Mouse (Mus musculus) hindbrain, embryonic 10.5 days (tissue): ENCODE measurements around the gene Agpat4. TPM values are rescaled to one million over a fixed set of nuclear protein-coding genes. Genes with fewer than 3 reads are reported as not detected.
"Not testable (repeated sequence)": the region's sequence is repeated elsewhere in the genome, so short reads cannot be mapped to it uniquely, and the experiment has no call there.

ENCODE experiments used
- DNase-seq: peaks from one replicate; pipeline ENCODE4 v3.0.0-alpha.2; 2017; ENCODE audit warnings: low spot score
- H3K27ac ChIP-seq: fragments of 300-500 bp; sonication (generic); 2 replicates; pipeline ENCODE4 v1.5.1; 2016; ENCODE audit warnings: mild to moderate bottlenecking, moderate library complexity
- H3K27me3 ChIP-seq: fragments of 300-500 bp; sonication (generic); 2 replicates; pipeline ENCODE4 v1.6.1; 2016; ENCODE audit warnings: mild to moderate bottlenecking; ENCODE audit not compliant: poor library complexity, insufficient read depth, severe bottlenecking
- H3K36me3 ChIP-seq: fragments of 300-500 bp; sonication (generic); 2 replicates; pipeline ENCODE4 v1.6.1; 2016; ENCODE audit warnings: mild to moderate bottlenecking, moderate library complexity
- H3K4me1 ChIP-seq: fragments of 300-500 bp; sonication (generic); replicated peaks from 2 replicates; pipeline ENCODE4 v1.6.1; 2016; ENCODE audit warnings: mild to moderate bottlenecking
- H3K4me3 ChIP-seq: fragments of 300-500 bp; sonication (generic); 2 replicates; pipeline ENCODE4 v1.5.1; 2016; ENCODE audit warnings: mild to moderate bottlenecking, moderate library complexity
- H3K9me3 ChIP-seq: fragments of 300-500 bp; sonication (generic); 2 replicates; pipeline ENCODE4 v1.6.1; 2016; ENCODE audit warnings: mild to moderate bottlenecking, moderate library complexity
- WGBS: fragments of 180-500 bp; shearing (Covaris S2); methylation state at CpG from one replicate; pipeline ENCODE4 v1.1.7; 2016; 5-methylcytosine and 5-hydroxymethylcytosine counted together
- polyA plus RNA-seq: library from polyadenylated mRNA; unstranded; fragments of >200 nt; fragmentation: Nextera tagmentation; extraction: Ambion mirVana; gene quantifications from 2 replicates; pipeline ENCODE4 v1.2.1, GENCODE M21; 2016

Gene Agpat4
- polyA plus RNA-seq, 1 experiment from 2014 or later: 44.4 TPM

DNA sequence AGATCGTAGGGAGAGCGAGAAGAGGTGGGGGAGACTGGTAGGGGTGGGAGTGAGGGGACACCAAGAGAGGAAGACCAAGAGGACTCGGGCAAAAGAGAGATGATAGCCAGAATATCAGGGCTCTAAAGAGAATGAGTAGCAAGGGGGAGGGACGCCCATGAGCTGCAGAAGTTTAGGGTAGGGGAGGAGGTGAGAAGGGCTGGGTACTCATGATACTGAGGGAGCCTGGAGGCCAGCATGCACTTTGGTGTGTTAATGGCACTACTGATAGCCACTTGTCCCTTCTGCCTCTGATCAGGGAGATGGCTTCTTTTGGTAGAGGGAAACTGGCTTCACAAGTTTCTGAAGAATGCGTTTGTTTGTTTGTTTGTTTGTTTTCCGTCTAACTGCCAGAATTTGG, 13.8 kb upstream of the Agpat4 start:
- no peak for DNase-seq
- WGBS: 90% methylated on average over 6 of the region's 6 CpGs
- Histone ChIP-seq H3K36me3 (no peaks in the 10 kb centered on the region), H3K9me3 (peaks cover 10% of the 10 kb centered on the region; the same call in 1 of the 2 replicates), H3K27ac (no peak overlapping the region), H3K4me1 (no peaks in the 10 kb centered on the region), H3K27me3 (no peaks in the 10 kb centered on the region), H3K4me3 (no peak overlapping the region)

DNA sequence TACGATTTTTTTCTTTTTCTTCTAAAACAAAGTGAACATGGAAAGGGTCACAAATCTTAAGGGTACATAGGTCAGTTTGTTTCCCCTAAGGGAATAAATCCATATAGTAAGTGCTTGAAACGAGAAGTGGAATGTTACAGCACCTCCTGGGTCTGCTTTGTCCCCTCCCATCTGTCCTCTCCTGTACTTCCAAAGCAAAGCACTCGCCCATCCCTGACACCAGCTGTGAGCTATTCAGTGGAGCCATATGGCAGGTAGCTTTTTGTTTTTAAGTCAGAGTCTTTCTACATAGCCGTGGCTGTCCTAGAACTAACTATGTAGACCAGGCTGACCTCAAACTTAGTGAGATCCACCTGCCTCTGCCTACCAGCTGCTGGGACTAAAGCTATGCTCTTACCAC, 12.2 kb upstream of the Agpat4 start:
- no peak for DNase-seq
- Histone ChIP-seq H3K4me1 (no peaks in the 10 kb centered on the region), H3K9me3 (peaks cover 3% of the 10 kb centered on the region; the same call in 1 of the 2 replicates), H3K27ac (no peak overlapping the region), H3K27me3 (no peaks in the 10 kb centered on the region), H3K4me3 (no peak overlapping the region), H3K36me3 (no peaks in the 10 kb centered on the region)
- 47% methylated on average over 4 of the region's 4 CpGs for WGBS

DNA sequence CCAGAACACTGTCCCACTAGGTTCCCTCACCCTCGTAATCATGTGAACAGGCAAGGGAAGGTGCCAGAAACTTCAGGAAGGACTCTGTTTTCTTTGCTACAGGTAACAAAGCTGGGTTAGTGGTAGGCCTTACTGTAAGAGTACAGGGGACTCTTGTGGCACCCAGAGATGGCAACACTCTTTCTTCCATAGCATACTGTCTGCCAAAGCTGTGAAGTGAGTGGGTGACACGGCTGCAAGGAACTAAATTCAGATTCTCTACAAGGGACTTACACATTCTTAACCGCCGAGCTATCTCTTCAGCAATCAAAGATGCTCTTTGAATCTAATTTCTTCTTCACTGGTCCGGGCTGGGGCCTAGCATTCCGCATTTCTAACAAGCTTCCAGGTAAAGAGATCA, 4.9 kb upstream of the Agpat4 start:
- 93% methylated on average over 6 of the region's 6 CpGs for WGBS
- Histone ChIP-seq H3K27me3 (no peaks in the 10 kb centered on the region), H3K27ac (no peak overlapping the region), H3K9me3 (no peaks in the 10 kb centered on the region), H3K4me3 (no peak overlapping the region), H3K4me1 (peaks cover 9% of the 10 kb centered on the region; the same call in 1 of the 2 replicates), H3K36me3 (no peaks in the 10 kb centered on the region)
- DNase-seq: no peak

GRCm38 (mm10) chr17:12115086-12115485, 3.4 kb upstream of the Agpat4 start:
- 71% methylated on average over 2 of the region's 2 CpGs for WGBS
- Histone ChIP-seq H3K9me3 (no peaks in the 10 kb centered on the region), H3K36me3 (no peaks in the 10 kb centered on the region), H3K27ac (no peak overlapping the region), H3K4me1 (peaks cover 11% of the 10 kb centered on the region), H3K4me3 (no peak overlapping the region), H3K27me3 (no peaks in the 10 kb centered on the region)
- DNase-seq: no peak

DNA sequence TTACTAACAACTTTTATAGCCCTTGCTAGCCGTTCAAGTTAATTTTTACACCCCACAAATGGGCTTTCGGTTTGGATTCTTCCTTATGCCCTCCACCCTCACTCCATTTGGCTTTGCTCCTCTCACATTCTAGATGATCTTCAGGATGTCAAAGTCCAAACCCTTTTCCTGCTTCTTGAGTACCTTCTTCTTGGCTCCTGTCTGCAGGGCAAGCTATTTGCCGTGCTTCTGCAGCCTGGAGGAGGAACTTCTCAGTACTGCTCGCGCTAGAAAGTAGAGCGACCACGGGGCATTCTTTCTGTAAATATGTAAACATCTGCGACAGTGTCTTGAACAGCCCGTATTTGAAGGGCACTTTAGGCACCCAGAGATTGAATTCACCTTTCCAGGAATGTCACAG, 373 bp upstream of the Agpat4 start:
- 10% methylated on average over 9 of the region's 9 CpGs for WGBS
- DNase-seq: no peak
- Histone ChIP-seq H3K9me3 (no peaks in the 10 kb centered on the region), H3K27ac (peak overlapping the region; percentile 97), H3K36me3 (0 out of 2 replicates have a peak, but pooled peaks cover 1% of the 10 kb centered on the region), H3K4me3 (peak overlapping the region; percentile 72), H3K4me1 (peaks cover 27% of the 10 kb centered on the region), H3K27me3 (no peaks in the 10 kb centered on the region)

DNA sequence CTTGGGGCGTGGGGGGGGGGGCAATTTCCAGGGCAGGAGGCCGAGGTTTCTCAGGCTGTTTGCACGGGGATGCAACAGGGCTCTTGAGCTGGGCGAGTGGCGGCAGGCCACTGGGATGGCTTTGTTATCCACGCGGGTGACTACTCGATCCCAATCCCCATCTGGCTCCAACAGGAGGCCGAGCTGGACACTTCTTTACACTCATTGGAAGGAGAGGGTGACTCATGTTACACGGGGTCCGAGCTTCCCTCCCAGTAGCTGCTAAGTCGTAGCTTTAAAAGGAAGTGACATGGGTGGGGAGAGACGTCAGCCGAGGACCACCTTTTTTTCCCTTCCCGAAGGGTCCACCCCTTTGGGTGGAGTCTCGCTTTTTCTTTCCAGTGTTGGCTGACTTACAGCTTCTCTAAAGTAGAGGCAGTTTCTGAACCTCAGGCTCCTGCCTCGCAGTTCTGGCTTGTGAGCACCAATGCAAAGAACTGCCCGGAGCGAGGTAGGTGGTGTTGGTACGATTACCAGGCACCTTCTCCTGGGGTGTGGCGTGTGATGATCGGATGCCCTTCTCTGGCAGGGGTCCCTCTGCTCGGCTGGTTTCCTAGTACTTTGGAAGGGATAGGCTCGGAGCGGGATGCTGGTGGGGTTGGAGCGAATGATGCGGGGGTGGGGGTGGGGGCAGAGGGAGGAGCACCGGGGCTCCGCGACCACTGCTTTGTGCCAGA, 580 bp downstream of the Agpat4 start:
- Histone ChIP-seq H3K4me1 (peaks cover 27% of the 10 kb centered on the region), H3K4me3 (peak overlapping the region; percentile 72), H3K27ac (peak overlapping the region; percentile 97), H3K27me3 (no peaks in the 10 kb centered on the region), H3K9me3 (no peaks in the 10 kb centered on the region), H3K36me3 (peaks cover 10% of the 10 kb centered on the region)
- peak; percentile 87 for DNase-seq
- under 1% methylated on average over 30 of the region's 30 CpGs for WGBS

- Histone ChIP-seq H3K27ac (peak overlapping the region; percentile 97), H3K27me3 (no peaks in the 10 kb centered on the region)
- under 1% methylated on average over 12 of the region's 12 CpGs for WGBS
Observed at GRCm38 (mm10) chr17:12119675-12120074, 1.2 kb downstream of the Agpat4 start.

DNA sequence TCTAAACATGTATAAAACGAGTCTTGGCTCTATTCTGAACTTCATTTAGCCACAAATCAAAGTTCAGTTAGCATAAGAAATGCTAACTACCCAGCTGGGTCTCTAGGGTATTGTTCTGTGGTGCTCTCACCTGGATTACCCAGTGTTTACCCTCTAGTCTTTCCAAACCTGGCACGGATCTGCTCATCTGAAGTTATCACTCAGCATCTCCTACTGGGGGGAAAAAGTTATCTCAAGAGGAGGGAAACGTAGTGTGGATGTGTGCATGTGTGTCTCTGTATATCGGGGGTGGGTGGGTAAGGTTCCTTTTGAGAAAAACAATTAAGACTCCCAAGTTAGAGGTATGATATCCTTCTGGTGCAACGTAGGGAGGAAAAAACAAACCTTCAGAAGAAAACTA, 1.8 kb downstream of the Agpat4 start:
- H3K4me3 ChIP-seq: peak overlapping the region; percentile 72
- peak overlapping the region; percentile 97 for H3K27ac ChIP-seq
- H3K4me1 ChIP-seq: peaks cover 27% of the 10 kb centered on the region
- H3K36me3 ChIP-seq: peaks cover 22% of the 10 kb centered on the region
- no peak for DNase-seq
- no peaks in the 10 kb centered on the region for H3K27me3 ChIP-seq
- 0 out of 2 replicates have a peak, but pooled peaks cover 5% of the 10 kb centered on the region for H3K9me3 ChIP-seq
- WGBS: 39% methylated on average over 5 of the region's 5 CpGs

More at GRCm38 (mm10) chr17:12119675-12120074, 1.2 kb downstream of the Agpat4 start:
- Histone ChIP-seq H3K9me3 (0 out of 2 replicates have a peak, but pooled peaks cover 2% of the 10 kb centered on the region), H3K4me1 (peaks cover 27% of the 10 kb centered on the region), H3K4me3 (peak overlapping the region; percentile 72), H3K36me3 (peaks cover 16% of the 10 kb centered on the region)
- DNase-seq: peak; percentile 62

- peaks cover 32% of the 10 kb centered on the region for H3K36me3 ChIP-seq
- H3K9me3 ChIP-seq: 0 out of 2 replicates have a peak, but pooled peaks cover 5% of the 10 kb centered on the region
- no peak overlapping the region; the same call in 1 of the 2 replicates for H3K4me3 ChIP-seq
- H3K27me3 ChIP-seq: no peaks in the 10 kb centered on the region
- peaks cover 27% of the 10 kb centered on the region for H3K4me1 ChIP-seq
- H3K27ac ChIP-seq: no peak overlapping the region
- no peak for DNase-seq
- 88% methylated on average over 7 of the region's 7 CpGs for WGBS
Observed at GRCm38 (mm10) chr17:12121226-12121794, 2.8 kb downstream of the Agpat4 start.

DNA sequence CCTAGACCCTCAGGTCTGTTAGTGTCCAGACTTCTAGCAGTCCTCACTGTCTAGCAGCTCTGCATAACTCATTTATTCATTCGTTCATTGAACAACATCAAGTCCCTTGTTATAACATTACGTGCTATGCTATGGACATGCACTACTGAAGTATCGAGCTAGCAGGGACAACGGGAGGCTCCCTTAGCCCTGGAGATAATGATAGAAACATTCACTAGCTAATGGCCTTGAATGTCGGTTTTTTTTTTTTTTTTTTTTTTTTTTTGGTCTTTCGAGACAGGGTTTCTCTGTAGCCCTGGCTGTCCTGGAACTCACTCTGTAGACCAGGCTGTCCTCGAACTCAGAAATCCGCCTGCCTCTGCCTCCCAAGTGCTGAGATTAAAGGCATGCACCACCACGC, 3.8 kb downstream of the Agpat4 start:
- not testable (repeated sequence) for H3K4me3 ChIP-seq, H3K27ac ChIP-seq, DNase-seq, H3K27me3 ChIP-seq, H3K9me3 ChIP-seq
- peaks cover 32% of the 10 kb centered on the region for H3K4me1 ChIP-seq
- H3K36me3 ChIP-seq: peaks cover 42% of the 10 kb centered on the region
- 90% methylated on average over 9 of the region's 9 CpGs for WGBS

- Histone ChIP-seq H3K36me3 (peaks cover 50% of the 10 kb centered on the region), H3K27me3 (no peaks in the 10 kb centered on the region), H3K9me3 (peaks cover 5% of the 10 kb centered on the region; the same call in 1 of the 2 replicates), H3K27ac (no peak overlapping the region), H3K4me1 (peaks cover 27% of the 10 kb centered on the region), H3K4me3 (no peak overlapping the region)
- WGBS: 86% methylated on average over 3 of the region's 3 CpGs
- no peak for DNase-seq
Observed at GRCm38 (mm10) chr17:12123168-12123567, 4.7 kb downstream of the Agpat4 start.

DNA sequence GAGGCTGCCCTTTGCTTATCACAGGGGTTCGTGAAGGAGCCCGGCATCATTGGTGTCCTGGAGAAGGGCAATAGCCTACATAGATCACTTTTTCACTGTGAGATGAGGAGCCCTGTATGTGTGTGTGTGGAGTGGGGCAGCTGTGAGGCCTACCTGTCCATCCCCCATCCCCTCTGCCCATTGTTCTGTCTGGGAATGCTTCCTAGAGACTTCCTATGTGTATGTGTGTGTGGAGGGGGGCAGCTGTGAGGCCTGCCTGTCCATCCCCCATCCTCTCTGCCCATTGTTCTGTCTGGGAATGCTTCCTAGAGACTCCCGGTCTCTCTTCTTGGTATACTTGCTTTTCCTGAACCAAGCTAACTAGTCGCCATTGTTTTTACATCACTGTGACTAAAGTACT, 8.6 kb downstream of the Agpat4 start:
- peaks cover 83% of the 10 kb centered on the region for H3K36me3 ChIP-seq
- H3K9me3 ChIP-seq: peaks cover 5% of the 10 kb centered on the region; the same call in 1 of the 2 replicates
- WGBS: 80% methylated on average over 4 of the region's 4 CpGs
- DNase-seq: no peak
- H3K4me1 ChIP-seq: peaks cover 12% of the 10 kb centered on the region
- no peaks in the 10 kb centered on the region for H3K27me3 ChIP-seq
- no peak overlapping the region for H3K4me3 ChIP-seq
- no peak overlapping the region for H3K27ac ChIP-seq

DNA sequence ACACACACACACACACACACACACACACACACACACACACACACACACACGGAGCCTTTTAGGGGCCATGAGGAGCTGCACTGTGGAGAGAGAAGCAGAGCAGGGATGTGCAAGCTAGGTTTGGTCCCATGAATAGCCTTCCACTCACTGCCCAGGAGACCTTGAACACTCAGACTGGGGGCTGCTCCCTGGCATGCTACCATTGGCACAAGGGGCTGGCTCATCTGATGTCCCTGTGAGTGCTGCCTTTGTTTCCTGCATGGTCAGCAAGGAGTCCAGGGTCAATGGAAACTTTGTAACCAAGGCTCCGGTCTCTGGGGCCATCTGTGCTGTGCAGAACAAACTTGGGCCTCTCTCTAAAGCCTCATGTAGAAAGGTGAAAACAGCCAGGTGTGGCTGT, 10.5 kb downstream of the Agpat4 start:
- no peak for DNase-seq
- Histone ChIP-seq H3K9me3 (peaks cover 5% of the 10 kb centered on the region; the same call in 1 of the 2 replicates), H3K4me1 (peaks cover 12% of the 10 kb centered on the region), H3K4me3 (no peak overlapping the region), H3K36me3 (peaks cover 93% of the 10 kb centered on the region), H3K27me3 (no peaks in the 10 kb centered on the region), H3K27ac (no peak overlapping the region)
- WGBS: 93% methylated on average over 2 of the region's 2 CpGs
